Mouse (Mus musculus) testis, adult 2 months (tissue): ENCODE measurements around the gene Olfm2. TPM values are rescaled to one million over a fixed set of nuclear protein-coding genes. Genes with fewer than 3 reads are reported as not detected.

Experiments
- H3K27ac ChIP-seq: fragments of 200-500 bp; 2 replicates; pipeline ENCODE4 v1.5.1; 2012; ENCODE audit warnings: low read depth, low read length; ENCODE audit not compliant: control insufficient read depth, insufficient read depth
- H3K27me3 ChIP-seq: fragments of 200-500 bp; 2 replicates; pipeline ENCODE4 v1.6.1; 2012; ENCODE audit warnings: mild to moderate bottlenecking, low read length, moderate library complexity; ENCODE audit not compliant: control insufficient read depth, insufficient read depth
- H3K36me3 ChIP-seq: fragments of 200-500 bp; 2 replicates; pipeline ENCODE4 v1.6.1; 2012; ENCODE audit warnings: mild to moderate bottlenecking, low read length; ENCODE audit not compliant: control insufficient read depth, insufficient read depth
- H3K4me1 ChIP-seq: fragments of 200-500 bp; 2 replicates; pipeline ENCODE4 v1.6.1; 2012; ENCODE audit warnings: low read length; ENCODE audit not compliant: control insufficient read depth, insufficient read depth
- H3K4me3 ChIP-seq: fragments of 200-500 bp; 2 replicates; pipeline ENCODE4 v1.5.1; 2012; ENCODE audit warnings: low read depth, mild to moderate bottlenecking, low read length, moderate library complexity, mixed read lengths; ENCODE audit not compliant: control insufficient read depth
- CTCF ChIP-seq: fragments of 200-500 bp; IDR thresholded peaks from 2 replicates; pipeline ENCODE4 v1.5.1; 2012; ENCODE audit warnings: low read depth, mild to moderate bottlenecking, inconsistent platforms, low read length, moderate library complexity; ENCODE audit not compliant: control insufficient read depth, insufficient read depth, insufficient replicate concordance
- POLR2A ChIP-seq: fragments of 200-500 bp; IDR thresholded peaks from 2 replicates; pipeline ENCODE4 v1.6.1; 2012; ENCODE audit warnings: low read depth, mild to moderate bottlenecking, inconsistent platforms, low read length, moderate library complexity; ENCODE audit not compliant: control insufficient read depth
- polyA plus RNA-seq: library from polyadenylated mRNA; depleted of rRNA; stranded (reverse); fragments of >200 nt; gene quantifications from 2 replicates; pipeline ENCODE4 v1.2.3, GENCODE M21; 2012

The Olfm2 gene
- polyA plus RNA-seq, 1 experiment, result 3.2 TPM

- Histone ChIP-seq H3K27me3 (no peaks in the 10 kb centered on the region), H3K4me1 (peaks cover 12% of the 10 kb centered on the region), H3K36me3 (no peaks in the 10 kb centered on the region; the same call in 1 of the 2 replicates), H3K4me3 (no peak overlapping the region), H3K27ac (no peak overlapping the region)
- TF ChIP-seq POLR2A, result no peak
Measured at GRCm38 (mm10) chr9:20665925-20666324, 80.2 kb downstream of the Olfm2 start.

GRCm38 (mm10) chr9:20664982-20665637, 81.0 kb downstream of the Olfm2 start:
- H3K27ac ChIP-seq, result no peak overlapping the region
- no peak for TF ChIP-seq CTCF
- no peak for TF ChIP-seq POLR2A
- H3K27me3 ChIP-seq, result no peaks in the 10 kb centered on the region
- peaks cover 12% of the 10 kb centered on the region for H3K4me1 ChIP-seq
- no peaks in the 10 kb centered on the region; the same call in 1 of the 2 replicates for H3K36me3 ChIP-seq
- no peak overlapping the region for H3K4me3 ChIP-seq

- Histone ChIP-seq H3K4me1 (peaks cover 12% of the 10 kb centered on the region), H3K36me3 (no peaks in the 10 kb centered on the region; the same call in 1 of the 2 replicates), H3K4me3 (no peak overlapping the region), H3K27ac (no peak overlapping the region), H3K27me3 (no peaks in the 10 kb centered on the region)
- TF ChIP-seq POLR2A, result no peak
Measured at GRCm38 (mm10) chr9:20664366-20664765, 81.8 kb downstream of the Olfm2 start.

- H3K27me3 ChIP-seq, result no peaks in the 10 kb centered on the region
- peaks cover 12% of the 10 kb centered on the region for H3K4me1 ChIP-seq
- TF ChIP-seq POLR2A (no peak), CTCF (no peak)
- no peaks in the 10 kb centered on the region; the same call in 1 of the 2 replicates for H3K36me3 ChIP-seq
- H3K4me3 ChIP-seq, result no peak overlapping the region
- H3K27ac ChIP-seq, result no peak overlapping the region
Measured at GRCm38 (mm10) chr9:20663956-20664355, 82.2 kb downstream of the Olfm2 start.

- Histone ChIP-seq H3K27ac (no peak overlapping the region), H3K27me3 (no peaks in the 10 kb centered on the region)
Measured at GRCm38 (mm10) chr9:20662874-20663273, 83.3 kb downstream of the Olfm2 start.

GRCm38 (mm10) chr9:20662325-20662724, 83.8 kb downstream of the Olfm2 start:
- Histone ChIP-seq H3K27ac (no peak overlapping the region), H3K36me3 (peaks cover 2% of the 10 kb centered on the region; the same call in 1 of the 2 replicates), H3K4me1 (peaks cover 3% of the 10 kb centered on the region), H3K27me3 (no peaks in the 10 kb centered on the region), H3K4me3 (peak overlapping the region; percentile 69)
- no peak for TF ChIP-seq POLR2A
- peak; percentile 64; the same call in 1 of the 2 replicates for TF ChIP-seq CTCF

More at GRCm38 (mm10) chr9:20662874-20663273, 83.3 kb downstream of the Olfm2 start:
- TF ChIP-seq POLR2A, result no peak
- no peak overlapping the region for H3K4me3 ChIP-seq
- peaks cover 3% of the 10 kb centered on the region for H3K4me1 ChIP-seq
- H3K36me3 ChIP-seq, result no peaks in the 10 kb centered on the region; the same call in 1 of the 2 replicates

- Histone ChIP-seq H3K4me3 (no peak overlapping the region), H3K27ac (no peak overlapping the region), H3K4me1 (no peaks in the 10 kb centered on the region; the same call in 1 of the 2 replicates), H3K27me3 (no peaks in the 10 kb centered on the region), H3K36me3 (peaks cover 2% of the 10 kb centered on the region; the same call in 1 of the 2 replicates)
- TF ChIP-seq CTCF (no peak), POLR2A (no peak)
Measured at GRCm38 (mm10) chr9:20657546-20657945, 88.6 kb downstream of the Olfm2 start.
